Mouse (Mus musculus): ENCODE data around the gene Acat1. TPM values are rescaled to one million over a fixed set of nuclear protein-coding genes. Genes with fewer than 3 reads are reported as not detected.

The Acat1 gene
- polyA plus RNA-seq, 1 experiment from 2014 or later, result 65.7 TPM

- no peak for ATAC-seq
- Histone ChIP-seq H3K27ac (ENCODE audit: low read length) (peak overlapping the region; percentile 94), H3K9ac (replicated peaks; ENCODE audit: low read depth) (peak overlapping the region; percentile 84), H3K9me3 (ENCODE audit: low read length) (no peaks in the 10 kb centered on the region), H3K36me3 (ENCODE audit: insufficient read depth, low read length) (no peaks in the 10 kb centered on the region), H3K4me1 (ENCODE audit: insufficient read depth, low read depth, low read length) (peaks cover 3% of the 10 kb centered on the region; the same call in 1 of the 2 replicates), H3K4me3 (ENCODE audit: low read depth, low read length) (peak overlapping the region; percentile 89), H3K27me3 (replicated peaks; ENCODE audit: insufficient read depth, low read length) (no peaks in the 10 kb centered on the region), H3K4me2 (replicated peaks; ENCODE audit: low read depth, low read length) (peak overlapping the region; percentile 94)
- TF ChIP-seq CTCF (IDR thresholded peaks at IDR 0.05) (no peak), EP300 (IDR thresholded peaks at IDR 0.05) (no peak)
- DNase-seq (ENCODE audit: low spot score), result peak; percentile 19
- WGBS, result under 1% methylated on average over 30 of the region's 34 CpGs
Observed at GRCm38 (mm10) chr9:53537336-53537965, 72.7 kb downstream of the Acat1 start.

GRCm38 (mm10) chr9:53536558-53537320 is 73.4 kb downstream of the Acat1 start, which contains the start of the genes Atm and Npat:
Gene Atm, minus strand, starts transcription at chr9:53536740.
Gene Npat, plus strand, starts transcription at chr9:53537047.
- peak; percentile 99 for ATAC-seq
- Histone ChIP-seq H3K27ac (ENCODE audit: low read length) (peak within 1 kb of the TSS; percentile 94), H3K9me3 (ENCODE audit: low read length) (no peaks in the 10 kb centered on the region), H3K27me3 (replicated peaks; ENCODE audit: insufficient read depth, low read length) (no peaks in the 10 kb centered on the region), H3K36me3 (ENCODE audit: insufficient read depth, low read length) (no peaks in the 10 kb centered on the region), H3K4me3 (ENCODE audit: low read depth, low read length) (peak within 1 kb of the TSS; percentile 89), H3K4me2 (replicated peaks; ENCODE audit: low read depth, low read length) (peak within 1 kb of the TSS; percentile 94), H3K4me1 (ENCODE audit: insufficient read depth, low read depth, low read length) (peaks cover 3% of the 10 kb centered on the region; the same call in 1 of the 2 replicates), H3K9ac (replicated peaks; ENCODE audit: low read depth) (peak within 1 kb of the TSS; percentile 84)
- TF ChIP-seq CTCF (IDR thresholded peaks at IDR 0.05) (peak; percentile 55), EP300 (IDR thresholded peaks at IDR 0.05) (no peak)
- under 1% methylated on average over 65 of the region's 69 CpGs for WGBS
- DNase-seq (ENCODE audit: low spot score), result peak; percentile 100

- WGBS, result 10% methylated on average over 17 of the region's 17 CpGs
- Histone ChIP-seq H3K36me3 (ENCODE audit: insufficient read depth, low read length) (no peaks in the 10 kb centered on the region), H3K27ac (ENCODE audit: low read length) (peak overlapping the region; percentile 69), H3K9ac (replicated peaks; ENCODE audit: low read depth) (peak overlapping the region; percentile 29; the same call in 1 of the 2 replicates), H3K4me2 (replicated peaks; ENCODE audit: low read depth, low read length) (peak overlapping the region; percentile 83), H3K4me1 (ENCODE audit: insufficient read depth, low read depth, low read length) (peaks cover 3% of the 10 kb centered on the region; the same call in 1 of the 2 replicates), H3K4me3 (ENCODE audit: low read depth, low read length) (peak overlapping the region; percentile 89), H3K9me3 (ENCODE audit: low read length) (no peaks in the 10 kb centered on the region), H3K27me3 (replicated peaks; ENCODE audit: insufficient read depth, low read length) (no peaks in the 10 kb centered on the region)
- no peak for ATAC-seq
- DNase-seq (ENCODE audit: low spot score), result peak; percentile 10
- TF ChIP-seq CTCF (IDR thresholded peaks at IDR 0.05), result no peak
- TF ChIP-seq EP300 (IDR thresholded peaks at IDR 0.05), result no peak
Observed at GRCm38 (mm10) chr9:53535416-53536320, 74.5 kb downstream of the Acat1 start.

Other genes starting within 250 kb of the Acat1 start
- 30.2 and 37.3 TPM in 2 replicates for gene Kdelc2, start 226.4 kb downstream of the Acat1 start, polyA plus RNA-seq (2015; fragmentation: Nextera tagmentation; extraction: Ambion mirVana)
- gene 4930550C14Rik, start 208.1 kb downstream of the Acat1 start, polyA plus RNA-seq (2015; fragmentation: Nextera tagmentation; extraction: Ambion mirVana), result 2.6 and 2.8 TPM in 2 replicates
- 3.5 and 4.6 TPM in 2 replicates for gene Atm, start 73.6 kb downstream of the Acat1 start, polyA plus RNA-seq (2015; fragmentation: Nextera tagmentation; extraction: Ambion mirVana)
- 6.8 and 7.9 TPM in 2 replicates for gene Npat, start 73.3 kb downstream of the Acat1 start, polyA plus RNA-seq (2015; fragmentation: Nextera tagmentation; extraction: Ambion mirVana)
- gene Cul5, start 59.6 kb upstream of the Acat1 start, polyA plus RNA-seq (2015; fragmentation: Nextera tagmentation; extraction: Ambion mirVana), result 24.2 and 25.2 TPM in 2 replicates
- gene Rab39, start 95.8 kb upstream of the Acat1 start, polyA plus RNA-seq (2015; fragmentation: Nextera tagmentation; extraction: Ambion mirVana), result 0.29 and 0.33 TPM in 2 replicates
- 1.2 TPM in 2 replicates for gene Slc35f2, start 161.2 kb upstream of the Acat1 start, polyA plus RNA-seq (2015; fragmentation: Nextera tagmentation; extraction: Ambion mirVana)
- gene Sln, start 239.8 kb upstream of the Acat1 start, polyA plus RNA-seq (2015; fragmentation: Nextera tagmentation; extraction: Ambion mirVana), result 8.6 and 11.0 TPM in 2 replicates

Measured in lung, postnatal 0 days (tissue).